Comparison of ENCODE assay signal across 22 mouse cellular contexts in the genomic region with DNA sequence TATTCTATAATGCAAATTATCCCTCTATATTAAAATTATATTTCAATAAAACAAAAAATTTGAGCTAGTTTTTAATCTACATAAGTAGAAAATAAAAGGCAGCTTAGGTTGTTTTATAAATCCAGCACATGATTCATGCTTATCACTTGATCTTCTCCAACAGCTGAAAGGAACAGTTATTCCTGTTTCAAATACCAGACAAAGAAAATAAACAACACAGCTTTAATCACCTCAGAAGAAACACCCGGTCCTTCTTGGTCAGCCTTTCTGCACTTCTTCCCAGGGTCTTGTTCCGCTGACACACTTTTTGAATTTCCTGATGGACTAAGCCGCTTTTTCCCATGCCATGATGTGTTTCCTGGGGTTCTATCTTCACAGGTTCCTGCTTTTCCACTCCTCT. TPM values are rescaled to one million over a fixed set of nuclear protein-coding genes. Genes with fewer than 3 reads are reported as not detected.
DNase-seq lines count a peak whose midpoint lies in the region; ATAC-seq and TF ChIP-seq lines count a peak whose summit lies in the region.
"Had no signal": no experiment of that assay in that cellular context is flagged by ENCODE, and none has a peak within 500 bp of the region (broad histone marks: within the 10 kb centered on the region; RNA-seq: fewer than 3 reads in every experiment).

No protein-coding gene starts in this region.

- no peaks in the 10 kb centered on the region for H3K79me2 ChIP-seq in MEL (ENCODE audit: control insufficient read depth, insufficient read depth, low read length, poor library complexity)

- H3K4me1 ChIP-seq in heart, embryonic 15.5 days (replicated peaks) = no peaks in the 10 kb centered on the region
- H3K4me1 ChIP-seq in heart, embryonic 11.5 days (ENCODE audit: control insufficient read depth, insufficient read depth, low read length) = no peaks in the 10 kb centered on the region
- H3K4me1 ChIP-seq in kidney, embryonic 16.5 days (ENCODE audit: insufficient read depth, low read length) = peaks cover 21% of the 10 kb centered on the region
- H3K4me1 ChIP-seq in MEL (ENCODE audit: control insufficient read depth in 1 of 2, insufficient read depth in 2 of 2, low read length in 2 of 2) = peaks cover 22 to 31% of the 10 kb centered on the region in 2 experiments
- H3K4me1 ChIP-seq: embryonic facial prominence, embryonic 15.5 days had no signal

- H3K4me2 ChIP-seq in heart, embryonic 15.5 days = no peak overlapping the region
- no peak overlapping the region for H3K4me2 ChIP-seq in heart, embryonic 11.5 days
- peak overlapping the region; percentile 23; the same call in 1 of the 2 replicates for H3K4me2 ChIP-seq in kidney, embryonic 16.5 days (replicated peaks; ENCODE audit: low read depth, low read length)
- H3K4me2 ChIP-seq: embryonic facial prominence, embryonic 15.5 days; heart, embryonic 12.5 days; hindbrain, embryonic 14.5 days had no signal

- TF ChIP-seq POLR2A in MEL (IDR thresholded peaks at IDR 0.05; ENCODE audit: control insufficient read depth in 1 of 2, insufficient read depth in 1 of 2, low read depth in 1 of 2, low read length in 2 of 2, poor library complexity in 1 of 2) = no peak

- H3K9me3 ChIP-seq in heart, embryonic 15.5 days (replicated peaks) = no peaks in the 10 kb centered on the region
- no peaks in the 10 kb centered on the region for H3K9me3 ChIP-seq in heart, embryonic 11.5 days (replicated peaks; ENCODE audit: control insufficient read depth, low read length)
- H3K9me3 ChIP-seq in kidney, embryonic 16.5 days (ENCODE audit: low read length) = no peaks in the 10 kb centered on the region
- H3K9me3 ChIP-seq in MEL (replicated peaks; ENCODE audit: insufficient read depth, low read length) = no peaks in the 10 kb centered on the region
- H3K9me3 ChIP-seq: embryonic facial prominence, embryonic 15.5 days; heart, embryonic 12.5 days had no signal

- peaks cover 3% of the 10 kb centered on the region; the same call in 1 of the 2 replicates for H3K36me3 ChIP-seq in heart, embryonic 15.5 days
- no peaks in the 10 kb centered on the region for H3K36me3 ChIP-seq in heart, embryonic 11.5 days (ENCODE audit: control insufficient read depth, insufficient read depth, low read length)
- 0 out of 2 replicates have a peak, but pooled peaks cover 5% of the 10 kb centered on the region for H3K36me3 ChIP-seq in kidney, embryonic 16.5 days (ENCODE audit: insufficient read depth, low read length)
- H3K36me3 ChIP-seq in MEL (ENCODE audit: control insufficient read depth in 1 of 2, insufficient read depth in 2 of 2, low read length in 2 of 2) = peaks cover 4 to 33% of the 10 kb centered on the region in 2 experiments

- no peak for DNase-seq in kidney, postnatal 4 days
- no peak for DNase-seq in MEL (ENCODE audit: low read depth, low spot score)
- DNase-seq in cerebellum, adult 11 months = no peak
- DNase-seq in spleen, postnatal 14 days (ENCODE audit: low spot score in 2 of 2) = no peak
- DNase-seq: adrenal gland, postnatal 10 days; adrenal gland, postnatal 36 days; B cell, adult 2 months; cerebellum, adult 2 months; cerebellum, adult 9-11 months; cerebellum, postnatal 25 days; forebrain, postnatal 0 days; heart, postnatal 4 days had no signal

- peak in 1 of 2 experiments; percentile 23; a peak in 1 of 4 replicates for TF ChIP-seq EP300 in MEL (IDR thresholded peaks at IDR 0.05; ENCODE audit: low read depth in 1 of 2, low read length in 2 of 2)

- H3K4me3 ChIP-seq in heart, embryonic 15.5 days = no peak overlapping the region
- H3K4me3 ChIP-seq in heart, embryonic 11.5 days (ENCODE audit: low read depth, low read length) = no peak overlapping the region
- H3K4me3 ChIP-seq in kidney, embryonic 16.5 days (ENCODE audit: low read length) = no peak overlapping the region
- peak overlapping the region in 1 of 2 experiments; percentile 38; a peak in 2 of 4 replicates for H3K4me3 ChIP-seq in MEL (ENCODE audit: control insufficient read depth in 1 of 2, insufficient read depth in 1 of 2, low read depth in 2 of 2, low read length in 2 of 2)
- H3K4me3 ChIP-seq: embryonic facial prominence, embryonic 15.5 days; gastrocnemius, adult 2 months; heart, embryonic 12.5 days had no signal

- peak overlapping the region; percentile 9; the same call in 1 of the 2 replicates for H3K27ac ChIP-seq in heart, embryonic 15.5 days
- H3K27ac ChIP-seq in heart, embryonic 11.5 days (ENCODE audit: low read depth, low read length) = no peak overlapping the region
- H3K27ac ChIP-seq in kidney, embryonic 16.5 days (ENCODE audit: low read length) = peak overlapping the region; percentile 89
- peak overlapping the region; percentile 73 for H3K27ac ChIP-seq in MEL (ENCODE audit: control insufficient read depth, low read depth, low read length)
- H3K27ac ChIP-seq: gastrocnemius, adult 2 months; hindbrain, embryonic 14.5 days; hindbrain, postnatal 0 days had no signal

- 55% methylated on average over 3 of the region's 3 CpGs for WGBS in heart, embryonic 15.5 days
- 46% methylated on average over 3 of the region's 3 CpGs for WGBS in heart, embryonic 11.5 days (ENCODE audit: insufficient replicate concordance)
- 26% methylated on average over 3 of the region's 3 CpGs for WGBS in kidney, embryonic 16.5 days

- no peaks in the 10 kb centered on the region for H3K27me3 ChIP-seq in heart, embryonic 15.5 days
- H3K27me3 ChIP-seq in heart, embryonic 11.5 days (ENCODE audit: control insufficient read depth, insufficient read depth, low read length) = no peaks in the 10 kb centered on the region
- H3K27me3 ChIP-seq in kidney, embryonic 16.5 days (ENCODE audit: insufficient read depth, low read length) = no peaks in the 10 kb centered on the region
- no peaks in the 10 kb centered on the region for H3K27me3 ChIP-seq in MEL (ENCODE audit: control insufficient read depth in 1 of 2, insufficient read depth in 2 of 2, low read length in 2 of 2)
- H3K27me3 ChIP-seq: embryonic facial prominence, embryonic 15.5 days; heart, embryonic 12.5 days; Patski had no signal

- ATAC-seq in heart, embryonic 15.5 days (replicated peaks; ENCODE audit: insufficient number of reproducible peaks, insufficient read depth, low FRiP score, low read depth) = no peak
- ATAC-seq in heart, embryonic 11.5 days (replicated peaks; ENCODE audit: insufficient number of reproducible peaks, low FRiP score, low TSS enrichment) = no peak
- peak; percentile 61; the same call in 1 of the 2 replicates for ATAC-seq in kidney, embryonic 16.5 days (ENCODE audit: low FRiP score, low TSS enrichment)
- ATAC-seq: forebrain, embryonic 14.5 days; forebrain, postnatal 0 days; hindbrain, postnatal 0 days; Patski had no signal

- TF ChIP-seq RAD21 in MEL (IDR thresholded peaks at IDR 0.05; ENCODE audit: low read depth, low read length) = no peak

- no peak for TF ChIP-seq CTCF in MEL (IDR thresholded peaks at IDR 0.05 in 2 of 3, conservative IDR thresholded peaks at IDR 0.05 in 1 of 3; ENCODE audit: control insufficient read depth in 1 of 3, insufficient read depth in 1 of 3, low read depth in 2 of 3, low read length in 3 of 3, poor library complexity in 1 of 3, severe bottlenecking in 1 of 3)

- no peak overlapping the region for H3K9ac ChIP-seq in heart, embryonic 15.5 days
- H3K9ac ChIP-seq in heart, embryonic 11.5 days (ENCODE audit: low read depth, low read length) = no peak overlapping the region
- no peak overlapping the region for H3K9ac ChIP-seq in kidney, embryonic 16.5 days (replicated peaks; ENCODE audit: low read length)
- H3K9ac ChIP-seq in MEL (ENCODE audit: control insufficient read depth, low read depth, low read length, poor library complexity, severe bottlenecking) = peak overlapping the region; percentile 38; the same call in 1 of the 2 replicates
- H3K9ac ChIP-seq: embryonic facial prominence, embryonic 15.5 days; forebrain, postnatal 0 days; heart, embryonic 12.5 days; hindbrain, embryonic 14.5 days had no signal

TF ChIP-seq in MEL, 35 proteins besides CTCF, POLR2A, EP300 and RAD21:
- no peak for TF ChIP-seq ZC3H11A (IDR thresholded peaks at IDR 0.05; ENCODE audit: low read depth, low read length)
- TF ChIP-seq MYB (IDR thresholded peaks at IDR 0.05; ENCODE audit: low read depth, low read length) = 0 out of 2 replicates have a peak, but pooled peaks have one; percentile 18
- peak; percentile 73 for TF ChIP-seq ETS1 (IDR thresholded peaks at IDR 0.05; ENCODE audit: low read depth, low read length)
- peak; percentile 15; the same call in 1 of the 2 replicates for TF ChIP-seq RCOR1 (IDR thresholded peaks at IDR 0.05; ENCODE audit: low read depth, low read length)
- TF ChIP-seq MXI1 (IDR thresholded peaks at IDR 0.05; ENCODE audit: low read depth, low read length) = 0 out of 2 replicates have a peak, but pooled peaks have one; percentile 36
- TF ChIP-seq GABPA (IDR thresholded peaks at IDR 0.05; ENCODE audit: low read depth, low read length) = no peak
- TF ChIP-seq USF1 (IDR thresholded peaks at IDR 0.05; ENCODE audit: low read depth, low read length) = peak; percentile 32; the same call in 1 of the 2 replicates
- no peak for TF ChIP-seq KAT2A (conservative IDR thresholded peaks at IDR 0.05; ENCODE audit: low read depth, low read length)
TF ChIP-seq in MEL: peak in this region for 5.

RNA-seq across cellular contexts. Expression of gene Aplf, which starts 18.5 kb away (rescaled TPM):
- 7.0 and 8.7 TPM in 2 replicates for polyA plus RNA-seq in heart, embryonic 15.5 days (2015; fragmentation: Nextera tagmentation; extraction: Ambion mirVana)
- 9.3 and 10.1 TPM in 2 replicates for polyA plus RNA-seq in heart, embryonic 11.5 days (2014; fragmentation: Nextera tagmentation; extraction: Ambion mirVana)
- 18.1 and 18.7 TPM in 2 replicates for polyA plus RNA-seq in kidney, embryonic 16.5 days (2015; fragmentation: Nextera tagmentation; extraction: Ambion mirVana)
- total RNA-seq in MEL (2012; rRNA removed) = 12.6 and 14.5 TPM in 2 replicates
- polyA plus RNA-seq in MEL (2012; ENCODE audit: insufficient read depth in 1 of 2, insufficient read length in 2 of 2, low read depth in 1 of 2, low replicate concordance in 2 of 2, missing spikeins in 1 of 2) = 10 to 100 TPM in 1 of 2 experiments, not detected in 1; 20.3 TPM
